Mouse (Mus musculus) midbrain, postnatal 0 days (tissue): ENCODE results near the gene Six3. TPM values are rescaled to one million over a fixed set of nuclear protein-coding genes. Genes with fewer than 3 reads are reported as not detected.

Experiments used
- ATAC-seq: fragments of 200-750 bp; cut with Nextera tagmentation; 2 replicates; pipeline ENCODE4 v1.8.0; 2017; ENCODE audit warnings: moderate number of reproducible peaks, mild to moderate bottlenecking, moderate TSS enrichment, moderate library complexity; ENCODE audit not compliant: low FRiP score
- DNase-seq: peaks from one replicate; pipeline ENCODE4 v3.0.0-alpha.2; 2015; ENCODE audit warnings: low spot score
- H3K27ac ChIP-seq: fragments of 300-500 bp; sonication (generic); 2 replicates; pipeline ENCODE4 v1.5.1; 2014; ENCODE audit warnings: low read depth, mild to moderate bottlenecking, low read length, mixed read lengths
- H3K27me3 ChIP-seq: fragments of 300-500 bp; sonication (generic); 2 replicates; pipeline ENCODE4 v1.6.1; 2014; ENCODE audit warnings: low read length, control low read depth, mixed read lengths; ENCODE audit not compliant: insufficient read depth
- H3K36me3 ChIP-seq: fragments of 300-500 bp; sonication (generic); 2 replicates; pipeline ENCODE4 v1.6.1; 2014; ENCODE audit warnings: low read length, control low read depth, mixed read lengths; ENCODE audit not compliant: insufficient read depth
- H3K4me1 ChIP-seq: fragments of 300-500 bp; sonication (generic); 2 replicates; pipeline ENCODE4 v1.6.1; 2014; ENCODE audit warnings: mild to moderate bottlenecking, control low read depth, antibody characterized with exemption, low read length, mixed read lengths; ENCODE audit not compliant: insufficient read depth
- H3K4me2 ChIP-seq: fragments of 300-500 bp; sonication (generic); 2 replicates; pipeline ENCODE4 v1.6.1; 2014; ENCODE audit warnings: low read depth, mild to moderate bottlenecking, low read length, mixed read lengths; ENCODE audit not compliant: poor library complexity, severe bottlenecking
- H3K4me3 ChIP-seq: fragments of 300-500 bp; sonication (generic); 2 replicates; pipeline ENCODE4 v1.5.1; 2014; ENCODE audit warnings: low read depth, mild to moderate bottlenecking, low read length, moderate library complexity
- H3K9ac ChIP-seq: fragments of 300-500 bp; sonication (generic); replicated peaks from 2 replicates; pipeline ENCODE4 v1.6.1; 2014; ENCODE audit warnings: mild to moderate bottlenecking, low read length, moderate library complexity, mixed read lengths; ENCODE audit not compliant: poor library complexity, severe bottlenecking
- H3K9me3 ChIP-seq: fragments of 300-500 bp; sonication (generic); 2 replicates; pipeline ENCODE4 v1.6.1; 2016; ENCODE audit warnings: low read length, control low read depth
- CTCF ChIP-seq: IDR thresholded peaks from 2 replicates; pipeline ENCODE4 v1.5.1; 2016; ENCODE audit warnings: antibody characterized with exemption, mild to moderate bottlenecking
- WGBS: fragments of 180-500 bp; shearing (Covaris S2); extraction: QIAGEN DNeasy Blood & Tissue Kit; methylation state at CpG from one replicate; pipeline ENCODE4 v1.1.7; 2014; 5-methylcytosine and 5-hydroxymethylcytosine counted together
- polyA plus RNA-seq: library from polyadenylated mRNA; unstranded; fragments of >200 nt; fragmentation: Nextera tagmentation; extraction: Ambion mirVana; gene quantifications from 2 replicates; pipeline ENCODE4 v1.2.1, GENCODE M21; 2015
- total RNA-seq: library from RNA; depleted of rRNA; stranded (reverse); fragments of >200 nt; gene quantifications from 2 replicates; pipeline ENCODE4 v1.2.3, GENCODE M21; 2014

The Six3 gene
- total and polyA plus RNA-seq, 2 experiments from 2014 or later: 12.8 to 28.0 TPM

GRCm38 (mm10) chr17:85614011-85614721, 758 bp downstream of the Six3 start:
- H3K4me1 ChIP-seq: no peaks in the 10 kb centered on the region
- peak overlapping the region; percentile 32; the same call in 1 of the 2 replicates for H3K27ac ChIP-seq
- no peaks in the 10 kb centered on the region for H3K9me3 ChIP-seq
- no peak for TF ChIP-seq CTCF
- no peaks in the 10 kb centered on the region for H3K36me3 ChIP-seq
- H3K27me3 ChIP-seq: peaks cover 95% of the 10 kb centered on the region
- WGBS: 1% methylated on average over 29 of the region's 30 CpGs
- H3K4me2 ChIP-seq: 0 out of 2 replicates have a peak overlapping the region, but pooled peaks have one; percentile 2
- no peak for DNase-seq
- H3K9ac ChIP-seq: peak overlapping the region; percentile 8; the same call in 1 of the 2 replicates
- ATAC-seq: no peak
- peak overlapping the region; percentile 25 for H3K4me3 ChIP-seq

GRCm38 (mm10) chr17:85614722-85615331, 1.4 kb downstream of the Six3 start:
- no peaks in the 10 kb centered on the region for H3K9me3 ChIP-seq
- peak overlapping the region; percentile 28; the same call in 1 of the 2 replicates for H3K4me2 ChIP-seq
- ATAC-seq (no peak), DNase-seq (no peak)
- under 1% methylated on average over 33 of the region's 38 CpGs for WGBS
- H3K4me1 ChIP-seq: no peaks in the 10 kb centered on the region
- peak overlapping the region; percentile 32; the same call in 1 of the 2 replicates for H3K27ac ChIP-seq
- H3K36me3 ChIP-seq: no peaks in the 10 kb centered on the region
- peaks cover 94% of the 10 kb centered on the region for H3K27me3 ChIP-seq
- peak overlapping the region; percentile 25 for H3K4me3 ChIP-seq
- no peak overlapping the region for H3K9ac ChIP-seq
- TF ChIP-seq CTCF: no peak

GRCm38 (mm10) chr17:85615586-85615985, 2.2 kb downstream of the Six3 start:
- no peak for ATAC-seq
- no peak for TF ChIP-seq CTCF
- no peak for DNase-seq
- no peaks in the 10 kb centered on the region for H3K9me3 ChIP-seq
- no peaks in the 10 kb centered on the region for H3K4me1 ChIP-seq
- no peaks in the 10 kb centered on the region for H3K36me3 ChIP-seq
- WGBS: 11% methylated on average over 4 of the region's 4 CpGs
- peaks cover 94% of the 10 kb centered on the region for H3K27me3 ChIP-seq
- H3K4me3 ChIP-seq: peak overlapping the region; percentile 25
- no peak overlapping the region for H3K9ac ChIP-seq
- peak overlapping the region; percentile 28 for H3K4me2 ChIP-seq
- no peak overlapping the region; the same call in 1 of the 2 replicates for H3K27ac ChIP-seq

- H3K27ac ChIP-seq: peak overlapping the region; percentile 44
- no peaks in the 10 kb centered on the region for H3K36me3 ChIP-seq
- H3K4me2 ChIP-seq: peak overlapping the region; percentile 24
- H3K9me3 ChIP-seq: no peaks in the 10 kb centered on the region
- H3K27me3 ChIP-seq: peaks cover 92% of the 10 kb centered on the region
- ATAC-seq: no peak
- H3K4me3 ChIP-seq: peak overlapping the region; percentile 25
- no peaks in the 10 kb centered on the region for H3K4me1 ChIP-seq
- no peak for DNase-seq
- no peak overlapping the region for H3K9ac ChIP-seq
- WGBS: 1% methylated on average over 41 of the region's 41 CpGs
- TF ChIP-seq CTCF: no peak
Measured at GRCm38 (mm10) chr17:85616526-85617500, 3.4 kb downstream of the Six3 start.

GRCm38 (mm10) chr17:85617566-85618358, 4.4 kb downstream of the Six3 start:
- Histone ChIP-seq H3K4me3 (peak overlapping the region; percentile 19), H3K9me3 (no peaks in the 10 kb centered on the region), H3K27me3 (peaks cover 92% of the 10 kb centered on the region), H3K4me2 (peak overlapping the region; percentile 35), H3K36me3 (no peaks in the 10 kb centered on the region), H3K9ac (no peak overlapping the region), H3K4me1 (no peaks in the 10 kb centered on the region), H3K27ac (peak overlapping the region; percentile 44)
- ATAC-seq (no peak), DNase-seq (no peak)
- no peak for TF ChIP-seq CTCF
- WGBS: under 1% methylated on average over 33 of the region's 36 CpGs
